Mouse (Mus musculus): ENCODE data around the gene Lmtk3. TPM values are rescaled to one million over a fixed set of nuclear protein-coding genes. Genes with fewer than 3 reads are reported as not detected.

Gene Lmtk3
- not detected for total RNA-seq (2021)
- long read RNA-seq, experiment 1: 0 reads
- long read RNA-seq, experiment 2: 0 reads

GRCm38 (mm10) chr7:45783511-45784091 is at the start of gene Lmtk3:
Gene Lmtk3, plus strand, starts transcription at chr7:45783738.
- DNase-seq (ENCODE audit: low spot score): peak; percentile 37

GRCm38 (mm10) chr7:45739162-45739763 is 44.3 kb upstream of the Lmtk3 start:
- peak; percentile 80 for DNase-seq (ENCODE audit: low spot score)

GRCm38 (mm10) chr7:45739820-45740219 is 43.7 kb upstream of the Lmtk3 start:
- DNase-seq (ENCODE audit: low spot score): no peak

DNA sequence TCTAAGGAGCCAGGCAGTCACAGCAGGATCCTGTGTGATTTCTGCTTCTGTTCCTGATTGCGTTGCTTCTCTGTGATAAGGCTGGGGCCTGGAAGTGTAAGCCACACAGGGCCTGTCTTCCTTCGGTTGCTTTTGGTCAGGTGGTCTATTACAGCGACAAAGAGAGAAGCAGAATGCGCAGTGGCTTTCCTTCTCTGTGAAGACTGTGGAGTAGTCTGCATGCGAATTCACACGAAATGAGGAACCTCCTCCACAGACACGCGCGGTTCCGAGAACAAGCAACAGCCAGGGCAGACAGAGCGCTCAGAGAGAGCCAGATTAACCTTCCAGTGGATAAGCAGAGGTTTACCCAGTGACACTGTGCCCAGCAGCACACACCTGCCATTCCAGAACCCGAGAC is 42.2 kb upstream of the Lmtk3 start:
- no peak for DNase-seq (ENCODE audit: low spot score)

GRCm38 (mm10) chr7:45741777-45742176 is 41.8 kb upstream of the Lmtk3 start:
- no peak for DNase-seq (ENCODE audit: low spot score)

DNA sequence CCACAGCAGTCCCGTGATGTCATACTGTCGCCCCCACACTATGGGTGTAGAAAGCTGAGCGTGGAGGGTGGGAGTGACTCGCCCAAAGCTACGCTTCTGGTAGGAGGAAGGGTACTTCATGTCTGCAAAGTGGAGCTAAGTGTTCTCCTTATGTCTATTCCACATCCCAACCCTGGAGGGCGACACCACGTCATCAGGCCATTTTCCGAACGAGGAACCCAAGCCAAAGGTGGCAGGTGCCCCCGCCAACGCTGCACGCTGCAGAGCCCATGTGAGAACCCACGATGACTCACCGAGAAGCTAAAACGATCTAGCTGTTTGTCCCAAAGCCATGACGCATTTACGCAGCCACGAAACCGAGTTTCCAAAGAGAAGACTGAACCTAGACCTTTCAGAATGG is 41.2 kb upstream of the Lmtk3 start:
- no peak for DNase-seq (ENCODE audit: low spot score)

DNA sequence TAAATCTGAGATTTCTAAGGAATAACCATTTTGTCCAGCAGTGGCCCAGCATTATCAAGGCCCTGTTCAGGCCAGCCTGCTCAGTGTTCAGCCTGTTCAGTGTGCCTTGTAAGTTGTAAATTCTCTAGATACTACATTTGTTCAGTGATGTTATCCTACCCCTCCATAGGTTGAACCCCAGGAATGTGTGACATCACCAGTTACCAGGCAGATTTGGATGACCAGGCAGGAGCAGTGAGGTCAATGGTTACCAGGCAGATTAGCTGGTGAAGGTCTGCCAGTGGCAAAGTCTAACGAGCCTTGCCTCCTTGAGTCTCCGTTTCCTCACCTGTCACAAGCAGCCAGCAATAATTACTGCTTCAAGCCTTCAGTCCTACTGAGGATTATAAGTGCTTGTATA is 39.2 kb upstream of the Lmtk3 start:
- DNase-seq (ENCODE audit: low spot score): peak; percentile 60

DNA sequence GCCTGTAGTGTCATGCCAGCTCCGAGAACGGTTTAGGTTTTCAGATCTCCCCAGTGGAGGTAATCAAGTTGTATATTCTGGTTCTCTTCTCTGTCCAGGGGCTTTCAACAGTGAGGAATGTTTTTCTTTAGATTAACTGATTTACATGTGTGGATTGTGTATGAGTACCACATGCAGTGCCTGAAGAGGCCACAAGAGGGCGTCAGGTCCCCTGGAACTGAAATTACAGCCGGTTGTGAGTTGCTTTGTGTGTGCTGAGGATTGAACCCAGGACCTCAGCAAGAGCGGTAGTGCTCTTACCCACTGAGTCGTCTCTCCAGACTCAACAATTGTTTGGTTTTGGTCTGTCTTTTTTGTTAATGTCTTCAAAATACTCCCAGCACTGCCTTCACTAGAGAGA is 37.0 kb upstream of the Lmtk3 start:
- no peak for DNase-seq (ENCODE audit: low spot score)

GRCm38 (mm10) chr7:45747450-45747849 is 36.1 kb upstream of the Lmtk3 start:
- no peak for DNase-seq (ENCODE audit: low spot score)

DNA sequence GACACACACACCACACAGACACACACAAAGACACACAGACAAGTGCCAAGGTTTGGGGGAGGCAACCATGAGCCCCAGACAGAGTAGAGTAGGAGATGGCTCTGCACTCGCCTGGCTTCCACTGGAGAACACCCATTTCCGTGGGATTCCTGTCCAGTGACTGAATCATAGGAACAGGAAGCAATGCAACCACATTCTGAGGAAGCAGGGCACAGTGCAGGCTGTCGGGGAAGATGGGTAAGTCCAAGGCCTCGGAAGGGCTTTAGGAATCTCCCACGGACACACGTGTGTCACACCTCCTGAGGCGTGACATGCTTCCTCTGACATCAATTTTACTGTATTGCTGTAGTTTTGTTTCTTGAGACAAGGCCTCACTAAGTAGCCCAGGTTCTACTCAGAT is 35.4 kb upstream of the Lmtk3 start:
- DNase-seq (ENCODE audit: low spot score): no peak

DNA sequence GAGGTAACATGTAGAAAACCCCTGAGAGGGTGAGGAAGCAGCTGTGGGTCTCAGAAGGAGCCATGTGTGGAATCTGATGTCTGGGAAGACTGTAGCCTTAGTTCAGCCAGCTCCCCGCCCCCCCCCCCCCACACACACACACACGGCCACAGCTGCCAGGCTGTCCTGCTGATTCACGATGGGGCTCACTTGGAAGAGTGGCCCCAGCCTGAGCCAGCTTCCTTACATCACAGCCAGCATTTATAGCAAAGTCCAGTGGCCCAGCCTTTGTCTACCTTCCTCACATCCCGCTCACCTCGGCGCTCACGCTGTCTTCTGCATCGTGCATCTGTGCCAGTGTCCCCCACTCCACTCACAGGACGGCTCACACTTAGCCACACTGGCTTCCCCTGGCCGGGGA is 34.1 kb upstream of the Lmtk3 start:
- DNase-seq (ENCODE audit: low spot score): no peak

- DNase-seq (ENCODE audit: low spot score): no peak
Observed at GRCm38 (mm10) chr7:45750162-45750561, 33.4 kb upstream of the Lmtk3 start.

GRCm38 (mm10) chr7:45755703-45756102 is 27.8 kb upstream of the Lmtk3 start:
- no peak for DNase-seq (ENCODE audit: low spot score)

DNA sequence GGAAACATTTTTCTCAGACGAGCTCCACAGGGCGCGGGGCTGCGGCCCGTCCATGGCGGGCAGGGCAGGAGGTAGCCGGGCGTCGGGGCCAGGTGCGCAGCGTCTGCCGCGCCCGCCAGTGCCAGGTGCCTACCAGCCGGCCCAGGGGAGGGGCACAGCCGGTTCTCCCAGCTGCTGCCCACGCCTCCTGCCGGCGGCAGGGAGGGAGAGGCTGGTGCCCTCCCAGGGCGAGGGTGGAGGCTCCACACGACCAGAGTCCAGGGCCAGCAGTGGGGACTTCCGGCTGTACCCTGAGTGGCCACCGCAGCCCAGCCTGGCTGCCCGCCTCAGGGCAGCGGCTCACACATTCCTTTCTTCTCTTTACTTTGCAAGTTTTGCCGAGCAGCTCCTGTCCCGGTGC is 24.1 kb upstream of the Lmtk3 start:
- DNase-seq (ENCODE audit: low spot score): no peak

DNA sequence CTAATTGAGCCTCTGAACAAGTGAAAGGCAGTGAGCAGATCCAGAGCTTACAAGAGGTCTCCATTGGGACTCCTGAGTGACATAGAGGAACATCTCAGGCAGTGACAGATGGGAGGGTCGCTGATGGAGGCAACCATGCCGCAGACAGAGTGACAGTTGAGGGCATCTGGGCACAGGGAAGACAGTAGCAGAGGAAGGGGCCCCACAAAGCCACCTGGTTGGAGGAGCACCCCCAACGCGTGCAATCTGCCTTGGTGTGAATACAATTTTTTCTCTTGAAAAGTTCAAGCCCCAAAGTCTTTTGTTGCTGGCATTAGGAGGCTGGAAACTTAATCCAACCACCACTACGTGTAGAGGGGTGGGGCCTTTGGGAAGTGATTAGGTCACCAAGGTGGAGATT is 23.4 kb upstream of the Lmtk3 start:
- DNase-seq (ENCODE audit: low spot score): no peak

DNA sequence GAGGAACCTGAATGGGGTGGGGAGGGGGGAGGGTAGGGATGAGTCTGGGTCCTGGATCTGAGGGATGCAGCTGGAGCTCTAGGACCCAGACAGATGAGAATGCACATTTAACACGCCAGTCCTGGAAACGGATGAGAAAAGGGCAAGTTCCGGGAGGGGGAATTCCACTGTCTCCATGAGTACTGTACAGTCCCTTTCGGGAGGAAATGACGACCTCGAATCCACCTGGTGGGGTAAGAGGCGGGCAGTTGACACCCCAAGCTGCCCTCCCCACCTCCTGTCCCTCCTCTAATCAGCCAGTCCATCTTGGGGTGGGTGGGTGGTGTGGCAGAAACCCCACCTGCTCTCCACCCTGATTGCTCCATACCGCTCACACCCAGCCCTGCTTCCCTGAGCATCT is 17.5 kb upstream of the Lmtk3 start:
- no peak for DNase-seq (ENCODE audit: low spot score)

GRCm38 (mm10) chr7:45766764-45767163 is 16.8 kb upstream of the Lmtk3 start:
- DNase-seq (ENCODE audit: low spot score): no peak

- DNase-seq (ENCODE audit: low spot score): no peak
Observed at GRCm38 (mm10) chr7:45767500-45767899, 16.0 kb upstream of the Lmtk3 start.

DNA sequence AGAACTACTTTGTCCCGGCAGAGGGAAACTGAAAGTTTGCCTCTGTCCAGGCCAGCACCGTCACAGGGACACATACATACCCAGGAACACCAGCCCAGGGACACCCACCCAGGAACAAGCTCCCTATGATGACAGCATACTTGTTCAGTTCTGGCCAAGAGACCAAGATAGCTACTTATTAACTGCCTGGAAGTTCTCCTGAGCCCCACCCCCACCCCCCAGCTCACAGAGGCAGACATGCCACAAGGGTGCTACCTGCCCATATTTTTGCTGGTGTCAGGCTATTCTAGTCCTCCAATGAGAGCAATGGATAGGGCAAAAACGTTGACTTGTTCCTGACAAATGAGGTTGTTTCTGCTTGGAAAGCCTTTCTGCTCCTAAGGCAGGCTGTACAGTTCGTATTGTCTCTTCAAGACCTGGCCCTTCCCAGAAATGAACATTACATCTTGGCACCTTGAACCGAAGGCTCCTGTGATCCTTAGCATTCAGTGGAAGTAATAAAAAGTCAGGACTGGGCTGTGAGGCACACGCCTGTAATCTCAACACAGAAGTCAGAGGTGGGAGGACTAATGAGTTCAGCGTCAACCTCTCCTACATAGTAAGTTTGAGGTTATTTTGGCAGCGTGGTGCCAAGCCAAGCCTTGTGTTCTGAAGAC is 13.0 kb upstream of the Lmtk3 start:
- no peak for DNase-seq (ENCODE audit: low spot score)

DNA sequence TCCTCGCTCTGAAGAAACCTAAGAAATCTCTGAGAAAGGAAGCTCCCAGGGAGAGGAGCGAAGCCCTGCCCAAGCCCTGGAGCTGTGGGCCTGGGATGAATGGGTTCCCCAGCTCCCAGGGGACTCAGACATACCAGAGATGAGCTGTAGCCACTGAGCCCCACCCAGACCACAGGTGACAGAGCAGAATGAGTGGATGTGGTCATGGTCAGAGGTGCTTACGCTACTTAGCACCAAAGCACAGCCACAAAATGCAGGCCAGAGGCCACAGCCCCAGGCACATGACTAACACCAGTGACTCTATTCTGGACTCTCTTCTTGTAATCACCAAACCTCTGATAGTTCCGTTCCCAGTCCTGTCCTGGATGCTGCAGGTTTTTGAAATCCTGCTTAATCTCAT is 12.4 kb upstream of the Lmtk3 start:
- DNase-seq (ENCODE audit: low spot score): no peak

DNA sequence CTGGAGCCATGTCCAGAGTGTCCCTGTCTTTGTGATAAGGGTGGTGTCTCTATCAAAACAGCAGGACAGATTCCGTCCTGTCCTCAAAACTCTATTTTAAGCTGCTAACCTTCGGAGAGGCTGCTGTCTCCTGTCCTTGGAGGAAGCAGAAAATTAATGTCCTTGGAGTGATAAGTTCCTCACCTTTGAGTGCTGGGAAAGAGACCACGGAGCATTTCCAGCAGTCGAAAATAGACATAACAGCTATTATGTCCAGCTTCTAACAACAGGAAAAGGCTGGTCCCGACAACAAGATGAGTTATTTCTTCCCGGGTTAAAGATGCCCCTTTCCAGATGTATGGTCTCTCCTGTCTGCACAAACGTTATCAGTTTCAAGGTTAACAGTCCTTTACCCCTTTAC is 8.3 kb upstream of the Lmtk3 start:
- no peak for DNase-seq (ENCODE audit: low spot score)

DNA sequence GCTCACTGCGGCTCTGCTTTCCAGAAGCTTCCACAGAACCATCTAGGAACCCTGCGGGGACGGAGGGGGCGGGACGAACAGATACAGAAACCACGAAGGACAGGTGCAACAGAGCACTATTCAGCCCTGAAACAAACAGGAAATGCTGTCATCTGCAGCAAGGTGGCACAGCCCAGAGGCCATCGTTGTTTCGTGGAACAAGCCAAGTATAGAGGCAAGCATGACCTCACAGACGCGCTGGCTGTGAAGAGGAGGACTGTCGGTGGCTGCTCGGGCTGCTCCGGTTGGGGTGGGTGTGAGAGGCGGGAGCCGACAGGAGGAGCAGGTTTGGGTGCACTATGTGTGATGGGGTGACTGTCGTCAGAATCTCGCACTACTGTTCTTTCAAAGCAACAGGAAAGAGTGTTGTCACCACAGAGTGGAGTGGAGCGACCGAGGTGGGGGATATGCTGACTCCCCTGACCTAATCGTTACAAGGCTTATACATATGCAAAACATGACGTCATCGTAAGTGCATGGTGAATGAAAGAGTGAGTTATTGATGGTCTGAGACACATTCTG is 4.4 kb upstream of the Lmtk3 start:
- DNase-seq (ENCODE audit: low spot score): no peak

GRCm38 (mm10) chr7:45782271-45782670 is 1.3 kb upstream of the Lmtk3 start:
- DNase-seq (ENCODE audit: low spot score): no peak
